Mouse (Mus musculus) testis, postnatal 10 days (tissue): ENCODE data around the gene Htr6.

Experiments used
- DNase-seq: peaks from one replicate; pipeline ENCODE4 v3.0.0; 2021; ENCODE audit warnings: low spot score

Htr6 gene

DNA sequence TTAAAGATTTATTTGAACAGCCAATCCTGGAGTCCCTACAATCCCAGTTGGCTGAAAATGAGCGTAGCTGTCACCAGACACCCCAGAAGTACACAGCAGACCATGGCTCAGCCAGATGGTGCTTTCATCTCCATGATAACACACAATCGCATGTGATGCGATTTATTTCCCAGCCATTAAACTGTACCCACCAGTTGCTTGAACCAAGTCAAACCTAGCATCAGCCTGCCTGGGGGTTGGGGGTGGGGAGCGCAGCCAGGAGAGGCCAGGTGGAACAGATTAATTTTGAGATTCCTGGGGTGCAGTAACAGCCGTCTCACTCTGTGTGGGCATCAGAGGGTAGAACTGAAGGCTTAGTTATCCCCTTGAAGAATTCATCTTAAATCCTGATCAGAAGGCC is 29.0 kb downstream of the Htr6 start:
- no peak for DNase-seq

DNA sequence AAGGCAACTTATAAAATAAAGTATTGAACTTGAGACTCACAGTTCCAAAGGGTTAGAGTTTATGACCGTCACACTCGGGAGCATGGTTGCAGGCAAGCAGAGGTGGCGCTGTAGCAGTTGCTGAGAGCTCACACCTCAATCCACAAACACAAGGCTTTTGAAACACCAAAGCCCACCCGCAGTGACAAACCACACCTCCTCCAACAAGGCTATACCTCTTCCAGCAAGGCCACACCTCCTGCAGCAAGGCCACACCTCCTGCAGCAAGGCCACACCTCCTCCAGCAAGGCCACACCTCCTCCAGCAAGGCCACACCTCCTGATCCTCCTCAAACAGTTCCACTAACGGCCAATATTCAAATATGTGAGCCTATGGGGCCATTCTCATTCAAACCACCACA is 30.8 kb downstream of the Htr6 start:
- no peak for DNase-seq

GRCm38 (mm10) chr4:139043600-139043999 is 31.8 kb downstream of the Htr6 start:
- DNase-seq = no peak

- no peak for DNase-seq
Measured at GRCm38 (mm10) chr4:139042611-139043010, 32.8 kb downstream of the Htr6 start.

DNA sequence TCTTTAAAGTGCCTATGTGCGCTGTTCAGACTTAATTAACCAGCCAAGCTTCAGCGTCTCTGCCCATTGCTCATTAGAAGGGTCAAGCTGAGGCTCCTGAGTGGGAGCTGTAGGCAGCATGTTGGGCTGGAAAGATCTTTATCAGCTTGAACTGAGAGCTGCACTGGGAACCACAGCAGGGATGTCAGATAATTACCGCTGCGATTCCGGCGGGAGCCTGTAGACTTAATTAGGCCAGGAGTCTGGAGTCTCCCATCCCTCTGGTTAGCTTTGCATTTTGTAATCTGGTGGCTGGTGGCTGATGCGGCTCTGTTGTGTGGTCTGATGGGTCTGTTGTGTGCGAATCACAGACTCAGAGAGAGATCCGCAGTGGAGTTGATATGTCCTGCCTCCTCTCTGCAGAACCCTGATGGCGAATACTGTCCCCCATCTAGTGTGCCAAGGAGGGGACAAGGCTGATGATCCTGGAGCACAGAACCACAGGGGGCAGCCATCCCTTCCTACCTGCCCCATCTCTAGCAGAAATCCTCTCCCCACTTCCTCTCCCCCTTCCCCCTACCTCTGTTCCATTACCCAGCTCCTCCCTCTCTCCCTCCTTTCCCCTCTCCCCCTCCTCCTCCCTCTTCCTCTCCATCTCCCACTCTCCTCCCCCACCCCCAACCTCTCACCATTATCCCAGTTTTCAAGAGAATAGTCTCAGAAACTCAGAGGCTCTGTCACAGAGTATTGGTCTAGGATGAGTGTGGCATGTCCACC is 35.1 kb downstream of the Htr6 start:
- DNase-seq = no peak

DNA sequence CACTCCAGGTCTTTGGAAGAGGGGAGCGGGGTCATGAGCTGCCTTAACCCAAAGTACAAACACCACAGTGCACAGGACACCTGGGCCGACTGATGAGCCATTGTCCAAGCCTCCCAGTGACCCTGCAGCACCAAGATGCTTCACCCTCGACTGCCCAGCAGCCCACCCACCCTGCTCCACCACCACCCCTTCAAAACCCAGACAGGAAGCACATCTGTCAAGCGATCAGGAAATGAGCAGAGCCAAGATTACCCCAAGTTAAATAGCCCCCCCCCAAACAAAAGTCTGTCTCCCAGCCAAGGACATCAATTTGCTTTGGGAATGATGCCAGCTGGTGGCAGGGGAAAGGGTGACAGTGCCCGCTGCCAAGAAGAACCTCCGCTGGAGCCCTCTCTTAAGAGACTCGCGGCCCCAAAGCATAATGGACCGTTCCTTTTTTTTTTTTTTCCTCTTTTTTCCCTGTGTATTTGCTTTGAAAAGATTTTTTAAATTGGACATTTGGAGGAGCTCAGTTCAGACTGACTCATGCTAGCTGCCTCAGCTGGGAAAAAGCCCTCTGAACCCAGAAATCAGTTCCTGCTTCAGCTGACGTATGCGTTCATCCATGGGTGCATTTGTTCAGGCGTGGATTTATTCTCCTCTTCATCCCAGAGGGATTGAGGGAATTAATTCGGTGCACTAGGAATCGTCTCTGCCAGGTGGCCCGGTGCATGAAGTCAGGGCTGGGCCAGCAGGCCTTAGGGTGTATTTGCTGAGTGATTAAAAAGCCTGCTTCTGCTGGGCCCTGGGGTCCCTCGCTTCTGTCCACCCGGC is 37.4 kb downstream of the Htr6 start:
- DNase-seq = no peak

GRCm38 (mm10) chr4:139035799-139036198 is 39.6 kb downstream of the Htr6 start:
- no peak for DNase-seq

DNA sequence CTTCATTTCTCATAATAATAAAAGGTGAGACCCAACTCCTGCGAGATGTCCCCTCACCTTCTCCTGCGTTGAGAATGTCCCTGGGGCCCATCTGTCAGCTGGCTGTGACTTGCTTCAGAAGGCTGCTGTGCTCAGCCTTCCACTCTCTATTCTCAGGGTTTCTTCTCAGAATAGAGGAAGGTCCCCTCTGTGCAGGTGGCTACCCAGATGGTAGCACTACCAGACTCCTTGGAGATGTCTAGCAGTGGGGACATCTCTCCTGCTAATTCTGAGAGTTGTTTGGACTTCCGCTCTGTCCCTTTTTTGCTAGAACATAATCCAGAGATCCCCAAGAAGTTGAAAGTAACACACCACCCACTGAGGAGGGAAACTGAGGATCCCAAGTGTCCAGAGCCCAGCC is 40.4 kb downstream of the Htr6 start:
- no peak for DNase-seq

DNA sequence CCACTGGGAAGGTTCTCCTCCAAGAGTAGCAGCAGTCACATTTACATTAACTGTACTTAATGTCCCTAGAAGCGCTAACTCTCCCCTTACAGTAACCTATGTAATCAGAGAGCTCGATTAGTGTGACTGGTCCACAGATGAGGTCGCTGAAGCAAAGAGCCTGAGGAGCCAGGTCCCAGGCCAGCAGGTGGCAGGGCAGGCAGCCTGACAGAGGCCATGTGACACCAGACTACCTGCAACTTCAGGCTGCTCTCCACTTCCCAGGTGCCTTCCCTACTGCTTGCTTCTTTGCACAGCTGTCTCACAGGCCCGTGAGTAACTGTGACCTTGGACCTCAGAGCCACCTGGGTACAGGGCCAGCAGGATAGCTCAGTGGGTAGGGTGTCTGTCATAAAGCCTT is 40.8 kb downstream of the Htr6 start:
- DNase-seq = no peak

GRCm38 (mm10) chr4:139034010-139034367 is 41.4 kb downstream of the Htr6 start:
- no peak for DNase-seq

- no peak for DNase-seq
Measured at GRCm38 (mm10) chr4:139033263-139034009, 41.9 kb downstream of the Htr6 start.

- no peak for DNase-seq
Measured at GRCm38 (mm10) chr4:139032521-139032920, 42.8 kb downstream of the Htr6 start.

- DNase-seq = no peak
Measured at GRCm38 (mm10) chr4:139030675-139031074, 44.7 kb downstream of the Htr6 start.

DNA sequence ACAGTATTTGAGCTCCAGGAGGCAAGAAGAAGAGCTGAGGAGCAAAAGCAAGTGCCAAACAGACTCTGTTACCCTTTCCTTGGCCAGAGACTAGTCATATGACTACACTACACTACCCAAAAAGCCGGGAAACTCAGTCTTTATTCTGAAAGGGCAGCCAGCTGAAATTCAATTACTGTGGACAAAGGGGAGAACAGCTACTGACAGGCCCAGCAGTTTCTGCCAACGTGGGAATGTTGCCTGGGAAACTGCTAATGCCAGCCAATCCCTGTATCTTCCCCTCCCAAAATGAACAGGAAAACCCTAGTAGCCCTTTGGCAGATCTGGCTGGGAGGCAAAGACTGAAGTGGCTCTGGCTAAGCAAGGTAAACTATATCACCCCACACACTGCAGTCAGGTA is 51.0 kb downstream of the Htr6 start:
- DNase-seq = no peak

- no peak for DNase-seq
Measured at GRCm38 (mm10) chr4:139020385-139020784, 55.0 kb downstream of the Htr6 start.

GRCm38 (mm10) chr4:139019413-139019812 is 56.0 kb downstream of the Htr6 start:
- DNase-seq = no peak

DNA sequence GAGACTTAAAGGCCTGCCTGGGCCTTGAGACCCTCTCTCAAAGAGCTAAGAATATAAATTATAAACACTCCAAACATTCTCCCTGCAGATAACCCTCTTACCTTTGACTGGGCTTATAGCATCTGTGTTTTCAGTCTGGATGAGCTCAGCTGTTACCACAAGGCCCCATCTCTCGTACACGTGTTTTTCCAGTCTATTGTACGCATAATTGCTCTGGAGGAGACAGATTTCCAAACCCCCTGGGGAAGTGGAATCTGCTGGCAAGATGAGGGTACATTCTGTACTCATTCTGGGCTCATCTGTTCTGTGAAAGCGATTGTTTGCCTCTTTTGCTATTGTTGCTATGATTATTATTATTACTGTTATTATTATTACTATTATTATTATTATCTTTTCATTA is 56.4 kb downstream of the Htr6 start:
- DNase-seq = no peak

GRCm38 (mm10) chr4:139018388-139018787 is 57.0 kb downstream of the Htr6 start:
- no peak for DNase-seq

DNA sequence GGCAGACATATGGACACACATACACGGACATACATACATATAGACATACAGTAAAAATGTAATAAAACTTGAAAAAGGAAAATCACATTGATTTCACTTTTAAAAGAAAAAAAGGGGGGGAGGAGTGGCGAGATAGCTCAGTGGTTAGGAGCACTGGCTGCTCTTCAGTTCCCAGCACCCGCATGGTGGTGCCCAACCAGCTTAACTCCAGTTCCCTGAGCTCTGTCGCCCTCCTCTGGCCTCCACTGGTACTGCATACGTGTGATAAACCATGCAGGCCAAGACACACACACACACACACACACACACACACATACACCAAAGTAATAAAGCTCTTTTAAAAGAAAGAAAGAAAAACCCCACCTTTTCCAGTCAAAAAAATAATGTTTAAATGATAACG is 60.6 kb downstream of the Htr6 start:
- peak; percentile 71 for DNase-seq

- no peak for DNase-seq
Measured at GRCm38 (mm10) chr4:139013281-139013680, 62.1 kb downstream of the Htr6 start.

DNA sequence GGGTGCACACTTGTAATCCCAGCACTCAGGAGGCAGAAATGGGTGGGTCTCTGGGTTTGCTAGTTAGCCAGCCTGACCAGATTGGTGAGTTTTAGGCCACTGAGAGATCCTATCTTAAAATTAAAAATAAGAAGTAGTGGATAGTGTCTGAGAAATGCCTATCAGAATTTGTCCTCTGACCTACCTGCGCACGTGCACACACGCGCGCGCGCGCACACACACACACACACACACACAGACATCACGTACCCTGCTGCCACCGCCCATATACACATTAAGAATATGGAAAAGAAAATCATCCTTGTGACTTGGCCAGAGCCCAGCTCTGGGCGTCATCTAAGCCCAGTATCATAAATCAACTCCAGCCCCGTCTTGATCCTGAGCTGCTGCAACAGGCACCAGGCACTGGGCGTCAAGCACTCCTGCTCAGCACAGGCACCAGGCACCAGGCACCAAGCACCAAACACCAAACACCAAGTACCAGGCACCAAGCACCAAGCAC is 64.1 kb downstream of the Htr6 start:
- no peak for DNase-seq
